Mouse (Mus musculus) myocyte (in vitro differentiated cells): ENCODE results near the gene Crat. TPM values are rescaled to one million over a fixed set of nuclear protein-coding genes. Genes with fewer than 3 reads are reported as not detected.

Source experiments
- H3K27me3 ChIP-seq: one replicate; pipeline ENCODE4 v1.6.1; 2011; ENCODE audit not compliant: control insufficient read depth, insufficient read depth, insufficient read length
- H3K36me3 ChIP-seq: one replicate; pipeline ENCODE4 v1.6.1; 2011; ENCODE audit not compliant: control insufficient read depth, insufficient read depth
- H3K4me2 ChIP-seq: one replicate; pipeline ENCODE4 v1.6.1; 2011; ENCODE audit warnings: low read depth, control low read depth
- H3K4me3 ChIP-seq: one replicate; pipeline ENCODE4 v1.5.1; 2011; ENCODE audit warnings: mild to moderate bottlenecking, control low read depth, moderate library complexity
- H3K79me2 ChIP-seq: one replicate; pipeline ENCODE4 v1.6.1; 2011; ENCODE audit not compliant: control insufficient read depth, insufficient read depth
- H3ac ChIP-seq: one replicate; pipeline ENCODE4 v1.6.1; 2011; ENCODE audit not compliant: control insufficient read depth, insufficient read length
- CEBPB ChIP-seq: IDR thresholded peaks from 2 replicates; pipeline ENCODE4 v1.6.1; 2011; ENCODE audit warnings: mild to moderate bottlenecking, moderate library complexity; ENCODE audit not compliant: poor library complexity, insufficient read depth, severe bottlenecking
- E2F4 ChIP-seq: IDR thresholded peaks from one replicate; pipeline ENCODE4 v1.6.1; 2011; ENCODE audit warnings: mild to moderate bottlenecking, control low read depth, moderate library complexity; ENCODE audit not compliant: insufficient read depth
- MAX ChIP-seq: IDR thresholded peaks from one replicate; pipeline ENCODE4 v1.6.1; 2011; ENCODE audit warnings: low read depth, mild to moderate bottlenecking, control low read depth
- MYOD1 ChIP-seq, 3 experiments: IDR thresholded peaks; one replicate each; pipeline ENCODE4 v1.6.1; 2011; ENCODE audit warnings: control low read depth in 2 of 3, low read depth in 2 of 3, mild to moderate bottlenecking in 2 of 3, moderate library complexity in 1 of 3; ENCODE audit not compliant: insufficient read length in 2 of 3, control insufficient read depth in 1 of 3
- MYOG ChIP-seq, 3 experiments: IDR thresholded peaks; one replicate each; pipeline ENCODE4 v1.6.1; 2011; ENCODE audit warnings: control low read depth in 2 of 3, low read depth in 2 of 3, mild to moderate bottlenecking in 2 of 3; ENCODE audit not compliant: insufficient read length in 2 of 3, control insufficient read depth in 1 of 3, insufficient read depth in 1 of 3
- POLR2A ChIP-seq: IDR thresholded peaks from one replicate; pipeline ENCODE4 v1.6.1; 2011; ENCODE audit warnings: low read depth, mild to moderate bottlenecking, control low read depth, moderate library complexity; ENCODE audit not compliant: insufficient read length
- POLR2AphosphoS2 ChIP-seq: IDR thresholded peaks from one replicate; pipeline ENCODE4 v1.6.1; 2011; ENCODE audit warnings: low read depth, control low read depth; ENCODE audit not compliant: insufficient read length
- REST ChIP-seq: IDR thresholded peaks from one replicate; pipeline ENCODE4 v1.6.1; 2011; ENCODE audit warnings: mild to moderate bottlenecking, control low read depth, moderate library complexity; ENCODE audit not compliant: insufficient read depth, insufficient read length
- SRF ChIP-seq: IDR thresholded peaks from one replicate; pipeline ENCODE4 v1.6.1; 2011; ENCODE audit warnings: low read depth; ENCODE audit not compliant: control insufficient read depth, insufficient read length
- TCF12 ChIP-seq: IDR thresholded peaks from one replicate; pipeline ENCODE4 v1.6.1; 2011; ENCODE audit warnings: mild to moderate bottlenecking, control low read depth; ENCODE audit not compliant: poor library complexity, insufficient read depth, severe bottlenecking
- TCF3 ChIP-seq: IDR thresholded peaks from one replicate; pipeline ENCODE4 v1.6.1; 2011; ENCODE audit warnings: low read depth, control low read depth; ENCODE audit not compliant: insufficient read length
- USF1 ChIP-seq: IDR thresholded peaks from one replicate; pipeline ENCODE4 v1.6.1; 2011; ENCODE audit warnings: low read depth, mild to moderate bottlenecking, control low read depth, moderate library complexity
- polyA plus RNA-seq: library from polyadenylated mRNA; unstranded; fragments of >200 nt; fragmentation: generic; extraction: Trizol; gene quantifications from one replicate; pipeline ENCODE4 v1.2.1, GENCODE M21; 2012; ENCODE audit warnings: missing spikeins

The Crat gene
- polyA plus RNA-seq, 1 experiment: 42.2 TPM

DNA sequence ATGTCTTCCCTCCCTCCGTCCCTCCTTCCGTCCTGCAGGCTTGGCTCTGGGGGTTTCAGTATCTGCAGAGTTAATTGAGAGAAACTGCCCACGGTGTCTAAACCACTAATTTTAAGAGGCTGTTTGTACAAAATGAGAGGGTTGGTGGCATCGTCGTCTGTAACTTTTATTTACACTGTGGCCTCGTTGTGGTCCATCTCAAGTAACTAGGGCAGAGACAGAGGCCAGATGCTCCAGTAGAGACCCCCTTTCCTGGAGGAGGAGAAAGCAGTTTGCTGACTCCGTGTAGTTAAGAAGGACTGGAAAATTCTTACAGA, 994 bp upstream of the Crat start:
- no peaks in the 10 kb centered on the region for H3K27me3 ChIP-seq
- peaks cover 51% of the 10 kb centered on the region for H3K79me2 ChIP-seq
- TF ChIP-seq MAX (no peak), SRF (no peak), MYOD1 (IDR thresholded peaks at IDR 0.05; ENCODE audit: control insufficient read depth in 1 of 3, insufficient read length in 2 of 3, low read depth in 2 of 3) (no peak), USF1 (no peak), POLR2A (no peak), MYOG (IDR thresholded peaks at IDR 0.05; ENCODE audit: control insufficient read depth in 1 of 3, insufficient read depth in 1 of 3, insufficient read length in 2 of 3, low read depth in 2 of 3) (no peak), CEBPB (no peak)
- H3ac ChIP-seq: peak overlapping the region; percentile 69
- peak overlapping the region; percentile 94 for H3K4me2 ChIP-seq
- H3K36me3 ChIP-seq: no peaks in the 10 kb centered on the region
- H3K4me3 ChIP-seq: peak overlapping the region; percentile 98

DNA sequence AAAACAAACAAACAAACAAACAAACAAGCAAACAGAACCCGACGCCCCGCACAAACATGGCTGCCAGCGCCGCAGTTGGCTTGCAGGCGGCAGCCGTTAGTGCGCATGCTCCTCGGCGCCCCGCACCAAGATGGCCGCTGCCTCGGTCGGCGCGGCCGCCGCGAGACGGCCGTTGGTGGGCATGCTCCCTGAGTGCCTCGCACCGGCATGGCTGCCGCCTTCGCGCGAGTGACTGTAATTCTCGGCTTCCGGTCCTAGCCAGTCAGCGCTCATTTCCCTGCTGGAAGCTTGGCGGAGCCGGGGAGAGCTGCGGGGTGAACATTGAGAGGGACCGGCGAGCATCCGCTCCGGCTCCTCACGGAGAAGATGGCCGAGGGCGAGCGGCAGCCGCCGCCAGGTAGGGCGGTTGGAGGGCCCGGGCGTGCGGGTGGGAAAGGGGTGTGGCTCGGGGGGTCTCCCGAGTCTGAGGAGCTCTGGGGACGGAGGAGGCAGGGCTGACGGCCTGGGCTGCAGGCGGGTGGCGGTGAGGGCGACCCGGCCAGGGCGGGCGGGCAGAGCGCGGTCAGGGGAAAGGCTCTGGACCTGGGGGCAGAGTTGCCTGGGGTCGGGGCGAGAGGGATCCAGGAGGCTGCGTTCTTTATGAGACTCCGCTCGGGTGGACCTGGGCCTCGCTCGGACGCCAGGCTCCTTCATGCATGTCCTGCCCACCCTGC, 479 bp upstream of the Crat start, which contains the start of gene Ptpa:
Gene Ptpa (plus strand): TSS at position 104 of the 713 bp plus-strand sequence.
- peak within 1 kb of the TSS; percentile 69 for H3ac ChIP-seq
- peaks cover 2% of the 10 kb centered on the region for H3K36me3 ChIP-seq
- peaks cover 46% of the 10 kb centered on the region for H3K79me2 ChIP-seq
- H3K27me3 ChIP-seq: no peaks in the 10 kb centered on the region
- H3K4me2 ChIP-seq: peak within 1 kb of the TSS; percentile 98
- TF ChIP-seq TCF3: no peak
- TF ChIP-seq E2F4: peak; percentile 9
- TF ChIP-seq USF1: no peak
- TF ChIP-seq POLR2AphosphoS2: peak; percentile 85
- no peak for TF ChIP-seq SRF
- no peak for TF ChIP-seq CEBPB
- TF ChIP-seq MYOG (IDR thresholded peaks at IDR 0.05; ENCODE audit: control insufficient read depth in 1 of 3, insufficient read depth in 1 of 3, insufficient read length in 2 of 3, low read depth in 2 of 3): peak in 1 of 3 experiments; percentile 20
- TF ChIP-seq REST: peak; percentile 31
- TF ChIP-seq POLR2A: peak; percentile 87
- no peak for TF ChIP-seq MAX
- no peak for TF ChIP-seq TCF12
- peak in 1 of 3 experiments; percentile 50 for TF ChIP-seq MYOD1 (IDR thresholded peaks at IDR 0.05; ENCODE audit: control insufficient read depth in 1 of 3, insufficient read length in 2 of 3, low read depth in 2 of 3)
- peak within 1 kb of the TSS; percentile 98 for H3K4me3 ChIP-seq

DNA sequence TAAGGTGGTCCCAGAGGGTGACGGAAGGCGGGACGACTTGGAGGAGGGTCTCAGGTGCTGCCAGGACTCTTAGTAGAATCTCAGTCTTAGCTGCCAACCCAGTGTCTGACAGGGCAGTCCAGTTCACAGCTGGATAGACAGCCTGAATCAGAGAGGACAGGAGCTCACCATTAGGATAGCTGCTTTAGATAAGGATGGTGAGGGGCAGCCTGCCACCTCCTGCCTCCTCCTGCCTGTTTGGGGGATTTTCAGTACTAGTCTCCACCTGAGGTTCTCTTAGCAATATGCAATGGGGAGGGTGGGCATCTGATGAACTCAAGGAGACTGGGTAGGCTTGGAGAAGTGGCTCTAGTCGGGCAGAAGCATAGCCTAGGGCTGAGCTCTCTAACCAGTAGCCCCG, 932 bp downstream of the Crat start:
- Histone ChIP-seq H3K4me2 (peak overlapping the region; percentile 98), H3K4me3 (peak overlapping the region; percentile 98), H3ac (peak overlapping the region; percentile 69), H3K36me3 (peaks cover 7% of the 10 kb centered on the region), H3K27me3 (no peaks in the 10 kb centered on the region), H3K79me2 (peaks cover 32% of the 10 kb centered on the region)
- TF ChIP-seq POLR2AphosphoS2: no peak
- no peak for TF ChIP-seq REST
- TF ChIP-seq TCF3: no peak
- no peak for TF ChIP-seq SRF
- TF ChIP-seq USF1: no peak
- no peak for TF ChIP-seq TCF12
- no peak for TF ChIP-seq MAX
- no peak for TF ChIP-seq MYOD1 (IDR thresholded peaks at IDR 0.05; ENCODE audit: control insufficient read depth in 1 of 3, insufficient read length in 2 of 3, low read depth in 2 of 3)

DNA sequence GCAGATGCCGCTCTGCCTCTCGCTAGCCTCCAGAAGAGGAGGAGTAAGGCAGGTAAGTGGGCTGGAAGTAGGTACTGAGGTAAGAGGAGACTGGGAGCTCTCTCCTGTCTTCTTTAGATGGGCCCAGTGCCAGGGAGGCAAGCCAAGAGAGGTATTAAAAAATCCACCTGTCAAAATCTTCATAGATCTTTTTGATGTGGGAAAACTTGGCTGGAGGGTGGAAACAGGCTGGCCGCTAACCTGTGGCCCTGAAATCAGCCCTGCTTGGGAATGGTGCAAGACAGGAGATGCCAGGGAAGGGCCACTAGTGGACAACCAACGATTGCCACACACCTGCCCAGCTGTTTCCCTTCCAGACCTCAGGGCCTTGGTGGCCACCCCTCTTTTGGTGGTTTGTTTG, 1.5 kb downstream of the Crat start:
- peaks cover 7% of the 10 kb centered on the region for H3K36me3 ChIP-seq
- H3K4me2 ChIP-seq: peak overlapping the region; percentile 98
- H3K27me3 ChIP-seq: no peaks in the 10 kb centered on the region
- TF ChIP-seq REST: no peak
- H3K79me2 ChIP-seq: peaks cover 28% of the 10 kb centered on the region
- H3K4me3 ChIP-seq: peak overlapping the region; percentile 98
- H3ac ChIP-seq: no peak overlapping the region

DNA sequence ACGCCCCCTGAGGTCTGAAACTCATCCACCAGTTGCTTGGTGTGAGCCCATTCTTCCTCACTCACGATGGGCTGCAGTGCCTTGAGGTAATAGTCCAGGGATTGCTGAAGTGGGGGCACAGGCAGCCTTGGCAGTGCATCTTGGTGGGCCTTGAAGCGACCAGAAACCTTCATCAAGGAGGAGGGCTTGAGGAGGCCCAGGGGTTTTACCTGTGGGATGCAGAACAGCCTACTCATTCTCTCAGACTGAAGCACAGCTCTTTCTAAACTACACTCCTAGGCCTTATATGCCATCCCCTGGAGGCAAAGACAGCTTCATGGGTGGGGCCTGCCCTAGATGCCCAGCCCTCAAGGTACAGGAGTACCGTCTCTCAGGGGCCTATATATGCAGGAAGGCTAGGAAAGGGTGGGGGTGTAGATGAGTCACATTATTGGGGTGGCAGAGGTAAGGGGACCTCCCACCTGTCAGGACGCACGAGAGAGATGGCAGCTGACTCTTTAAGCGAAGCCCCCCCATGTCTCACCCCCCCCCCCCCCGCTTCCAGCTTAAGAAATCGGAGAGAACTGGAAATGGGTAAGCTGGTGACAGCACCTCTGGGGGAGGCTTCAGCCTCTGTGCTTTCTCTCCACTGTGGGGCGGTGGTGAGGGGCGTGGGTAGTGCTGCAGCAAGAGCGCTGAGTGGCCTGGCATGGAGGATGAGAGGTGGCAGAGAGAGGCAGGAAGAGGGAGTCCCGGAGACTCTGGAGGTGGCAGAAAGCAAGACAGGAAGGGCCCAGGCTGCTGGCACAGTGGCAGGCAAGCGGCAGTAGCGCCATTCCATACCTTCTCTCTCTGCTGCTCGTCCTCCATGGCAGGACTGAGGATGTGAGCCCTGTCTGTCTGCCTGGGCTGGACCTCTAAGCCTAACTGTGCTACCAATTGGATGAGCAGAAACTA, 2.3 kb downstream of the Crat start:
- TF ChIP-seq TCF12 (no peak), MAX (no peak), MYOD1 (IDR thresholded peaks at IDR 0.05; ENCODE audit: control insufficient read depth in 1 of 3, insufficient read length in 2 of 3, low read depth in 2 of 3) (no peak), POLR2A (no peak), TCF3 (no peak)
- Histone ChIP-seq H3K4me2 (no peak overlapping the region), H3ac (no peak overlapping the region), H3K79me2 (peaks cover 20% of the 10 kb centered on the region), H3K36me3 (peaks cover 7% of the 10 kb centered on the region), H3K27me3 (no peaks in the 10 kb centered on the region), H3K4me3 (no peak overlapping the region)
